Mouse (Mus musculus): ENCODE data around the gene Mt3. TPM values are rescaled to one million over a fixed set of nuclear protein-coding genes. Genes with fewer than 3 reads are reported as not detected.

The Mt3 gene
- polyA plus RNA-seq, 1 experiment from 2014 or later, result 5.7 TPM

- H3K4me1 ChIP-seq, result peaks cover 17% of the 10 kb centered on the region
- H3K4me3 ChIP-seq, result no peak overlapping the region
- WGBS, result 54% methylated on average over 7 of the region's 7 CpGs
- H3K4me2 ChIP-seq (replicated peaks), result no peak overlapping the region
- no peak overlapping the region for H3K27ac ChIP-seq
- ATAC-seq (ENCODE audit: insufficient number of reproducible peaks, insufficient read depth, low FRiP score, low TSS enrichment), result no peak
- H3K27me3 ChIP-seq, result peaks cover 94% of the 10 kb centered on the region
- H3K9ac ChIP-seq, result no peak overlapping the region
- no peaks in the 10 kb centered on the region for H3K9me3 ChIP-seq
- H3K36me3 ChIP-seq, result no peaks in the 10 kb centered on the region
Observed at GRCm38 (mm10) chr8:94177716-94178390, 25.4 kb downstream of the Mt3 start.

- Histone ChIP-seq H3K4me2 (replicated peaks) (peak within 1 kb of the TSS; percentile 75), H3K36me3 (no peaks in the 10 kb centered on the region), H3K9ac (peak within 1 kb of the TSS; percentile 42), H3K4me3 (peak within 1 kb of the TSS; percentile 44), H3K27ac (no peak within 1 kb of the TSS), H3K4me1 (peaks cover 14% of the 10 kb centered on the region), H3K27me3 (peaks cover 94% of the 10 kb centered on the region), H3K9me3 (no peaks in the 10 kb centered on the region)
- ATAC-seq (ENCODE audit: insufficient number of reproducible peaks, insufficient read depth, low FRiP score, low TSS enrichment), result peak; percentile 75; the same call in 1 of the 2 replicates
- WGBS, result under 1% methylated on average over 50 of the region's 50 CpGs
Observed at GRCm38 (mm10) chr8:94178857-94179712, 26.7 kb downstream of the Mt3 start, which contains the start of gene Mt1. Gene Mt1, plus strand, starts transcription at chr8:94179082.

GRCm38 (mm10) chr8:94179713-94180560, 27.5 kb downstream of the Mt3 start:
- no peak for ATAC-seq (ENCODE audit: insufficient number of reproducible peaks, insufficient read depth, low FRiP score, low TSS enrichment)
- Histone ChIP-seq H3K9ac (no peak overlapping the region), H3K36me3 (no peaks in the 10 kb centered on the region), H3K4me3 (peak overlapping the region; percentile 44), H3K27me3 (peaks cover 93% of the 10 kb centered on the region), H3K9me3 (no peaks in the 10 kb centered on the region), H3K4me1 (peaks cover 17% of the 10 kb centered on the region), H3K27ac (no peak overlapping the region), H3K4me2 (replicated peaks) (peak overlapping the region; percentile 75)
- 3% methylated on average over 25 of the region's 25 CpGs for whole genome bisulfite sequencing

- no peak for ATAC-seq (ENCODE audit: insufficient number of reproducible peaks, insufficient read depth, low FRiP score, low TSS enrichment)
- Histone ChIP-seq H3K9ac (no peak overlapping the region), H3K4me1 (peaks cover 17% of the 10 kb centered on the region), H3K4me3 (no peak overlapping the region), H3K27me3 (peaks cover 92% of the 10 kb centered on the region), H3K27ac (no peak overlapping the region), H3K4me2 (replicated peaks) (0 out of 2 replicates have a peak overlapping the region, but pooled peaks have one; percentile 75), H3K9me3 (no peaks in the 10 kb centered on the region), H3K36me3 (no peaks in the 10 kb centered on the region)
- WGBS, result 74% methylated on average over 1 of the region's 1 CpGs
Observed at GRCm38 (mm10) chr8:94180561-94180908, 28.1 kb downstream of the Mt3 start.

GRCm38 (mm10) chr8:94182055-94182929, 29.9 kb downstream of the Mt3 start:
- no peak overlapping the region for H3K4me3 ChIP-seq
- 62% methylated on average over 13 of the region's 13 CpGs for WGBS
- peaks cover 93% of the 10 kb centered on the region for H3K27me3 ChIP-seq
- H3K27ac ChIP-seq, result no peak overlapping the region
- no peaks in the 10 kb centered on the region for H3K9me3 ChIP-seq
- no peaks in the 10 kb centered on the region for H3K36me3 ChIP-seq
- ATAC-seq (ENCODE audit: insufficient number of reproducible peaks, insufficient read depth, low FRiP score, low TSS enrichment), result no peak
- peak overlapping the region; percentile 42 for H3K4me2 ChIP-seq (replicated peaks)
- H3K9ac ChIP-seq, result no peak overlapping the region
- peaks cover 25% of the 10 kb centered on the region for H3K4me1 ChIP-seq

- Histone ChIP-seq H3K9ac (no peak overlapping the region), H3K4me3 (peak overlapping the region; percentile 18)
Observed at GRCm38 (mm10) chr8:94183117-94183516, 30.7 kb downstream of the Mt3 start.

GRCm38 (mm10) chr8:94184357-94184843, 32.0 kb downstream of the Mt3 start:
- Histone ChIP-seq H3K9ac (no peak overlapping the region), H3K4me1 (peaks cover 25% of the 10 kb centered on the region), H3K4me2 (replicated peaks) (no peak overlapping the region), H3K4me3 (no peak overlapping the region), H3K27ac (no peak overlapping the region), H3K36me3 (no peaks in the 10 kb centered on the region), H3K9me3 (no peaks in the 10 kb centered on the region), H3K27me3 (peaks cover 78% of the 10 kb centered on the region)
- ATAC-seq (ENCODE audit: insufficient number of reproducible peaks, insufficient read depth, low FRiP score, low TSS enrichment), result no peak
- 14% methylated on average over 12 of the region's 12 CpGs for WGBS

More at GRCm38 (mm10) chr8:94183117-94183516, 30.7 kb downstream of the Mt3 start:
- peak overlapping the region; percentile 42 for H3K4me2 ChIP-seq (replicated peaks)
- ATAC-seq (ENCODE audit: insufficient number of reproducible peaks, insufficient read depth, low FRiP score, low TSS enrichment), result peak; percentile 43; the same call in 1 of the 2 replicates
- no peaks in the 10 kb centered on the region for H3K36me3 ChIP-seq
- WGBS, result under 1% methylated on average over 16 of the region's 16 CpGs
- H3K27me3 ChIP-seq, result peaks cover 91% of the 10 kb centered on the region
- 0 out of 2 replicates have a peak overlapping the region, but pooled peaks have one; percentile 13 for H3K27ac ChIP-seq
- peaks cover 29% of the 10 kb centered on the region for H3K4me1 ChIP-seq
- H3K9me3 ChIP-seq, result no peaks in the 10 kb centered on the region

- H3K36me3 ChIP-seq, result no peaks in the 10 kb centered on the region
- H3K9ac ChIP-seq, result no peak overlapping the region
- no peak overlapping the region for H3K4me3 ChIP-seq
- H3K27me3 ChIP-seq, result peaks cover 64% of the 10 kb centered on the region
- 64% methylated on average over 6 of the region's 6 CpGs for WGBS
- no peak overlapping the region for H3K27ac ChIP-seq
- peaks cover 20% of the 10 kb centered on the region for H3K4me1 ChIP-seq
- no peak for ATAC-seq (ENCODE audit: insufficient number of reproducible peaks, insufficient read depth, low FRiP score, low TSS enrichment)
- no peaks in the 10 kb centered on the region for H3K9me3 ChIP-seq
- H3K4me2 ChIP-seq (replicated peaks), result no peak overlapping the region
Observed at GRCm38 (mm10) chr8:94185791-94186190, 33.4 kb downstream of the Mt3 start.

GRCm38 (mm10) chr8:94186542-94186941, 34.1 kb downstream of the Mt3 start:
- H3K4me3 ChIP-seq, result no peak overlapping the region
- no peaks in the 10 kb centered on the region for H3K36me3 ChIP-seq
- ATAC-seq (ENCODE audit: insufficient number of reproducible peaks, insufficient read depth, low FRiP score, low TSS enrichment), result peak; percentile 38; the same call in 1 of the 2 replicates
- WGBS, result 2% methylated on average over 17 of the region's 17 CpGs
- H3K27me3 ChIP-seq, result peaks cover 60% of the 10 kb centered on the region
- H3K4me2 ChIP-seq (replicated peaks), result peak overlapping the region; percentile 30
- H3K27ac ChIP-seq, result no peak overlapping the region
- H3K9ac ChIP-seq, result no peak overlapping the region
- peaks cover 26% of the 10 kb centered on the region for H3K4me1 ChIP-seq
- no peaks in the 10 kb centered on the region for H3K9me3 ChIP-seq

GRCm38 (mm10) chr8:94187290-94188002, 35.0 kb downstream of the Mt3 start:
- ATAC-seq (ENCODE audit: insufficient number of reproducible peaks, insufficient read depth, low FRiP score, low TSS enrichment), result no peak
- no peak overlapping the region for H3K4me3 ChIP-seq
- no peak overlapping the region for H3K27ac ChIP-seq
- H3K27me3 ChIP-seq, result peaks cover 51% of the 10 kb centered on the region
- H3K9me3 ChIP-seq, result no peaks in the 10 kb centered on the region
- WGBS, result 22% methylated on average over 21 of the region's 21 CpGs
- peaks cover 26% of the 10 kb centered on the region for H3K4me1 ChIP-seq
- no peaks in the 10 kb centered on the region for H3K36me3 ChIP-seq
- H3K4me2 ChIP-seq (replicated peaks), result no peak overlapping the region
- H3K9ac ChIP-seq, result no peak overlapping the region
